Mouse (Mus musculus): ENCODE measurements around the gene Dzip1. TPM values are rescaled to one million over a fixed set of nuclear protein-coding genes. Genes with fewer than 3 reads are reported as not detected.
A peak's percentile ranks its signal among the peaks of the same experiment; 100 is the strongest.

The Dzip1 gene
- polyA plus RNA-seq, 1 experiment from 2014 or later: 31.4 TPM

DNA sequence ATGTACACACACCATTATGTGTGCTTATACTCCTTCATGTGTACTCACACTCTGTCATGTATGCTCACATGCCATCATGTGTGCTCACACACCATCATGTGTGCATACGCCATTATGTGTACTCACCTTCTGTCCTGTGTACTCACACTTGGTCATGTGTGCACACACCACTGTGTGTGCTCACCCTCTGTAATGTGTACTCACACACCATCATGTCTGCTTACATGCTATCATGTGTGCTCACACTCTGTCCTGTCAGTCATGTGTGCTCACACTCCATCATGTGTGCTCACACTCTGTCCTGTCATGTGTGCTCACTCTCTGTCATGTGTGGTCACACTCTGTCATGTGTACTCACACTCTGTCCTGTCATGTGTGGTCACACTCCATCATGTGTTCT lies 85.2 kb downstream of the Dzip1 start:
- 100% methylated on average over 1 of the region's 1 CpGs for WGBS
- H3K27ac ChIP-seq (ENCODE audit: low read depth, low read length): no peak overlapping the region

GRCm38 (mm10) chr14:118839416-118839815 lies 85.8 kb downstream of the Dzip1 start:
- H3K27ac ChIP-seq (ENCODE audit: low read depth, low read length): no peak overlapping the region
- no peak for ATAC-seq (ENCODE audit: insufficient read depth, low FRiP score, low TSS enrichment)
- no peaks in the 10 kb centered on the region for H3K27me3 ChIP-seq (ENCODE audit: control insufficient read depth, insufficient read depth, low read length)
- no peak for DNase-seq (ENCODE audit: low spot score)
- 45% methylated on average over 5 of the region's 5 CpGs for WGBS
- no peaks in the 10 kb centered on the region for H3K36me3 ChIP-seq (ENCODE audit: control insufficient read depth, insufficient read depth, low read length)
- H3K9ac ChIP-seq (ENCODE audit: low read length): no peak overlapping the region
- no peaks in the 10 kb centered on the region for H3K4me1 ChIP-seq (ENCODE audit: control insufficient read depth, insufficient read depth, low read length)
- H3K9me3 ChIP-seq (ENCODE audit: control insufficient read depth, low read length): no peaks in the 10 kb centered on the region
- H3K4me2 ChIP-seq (ENCODE audit: low read depth): no peak overlapping the region
- H3K4me3 ChIP-seq (ENCODE audit: low read depth, low read length): no peak overlapping the region

More for the DNA sequence above, 85.2 kb downstream of the Dzip1 start:
- Histone ChIP-seq H3K4me2 (ENCODE audit: low read depth) (no peak overlapping the region), H3K4me1 (ENCODE audit: control insufficient read depth, insufficient read depth, low read length) (no peaks in the 10 kb centered on the region), H3K9ac (ENCODE audit: low read length) (no peak overlapping the region), H3K9me3 (ENCODE audit: control insufficient read depth, low read length) (no peaks in the 10 kb centered on the region), H3K4me3 (ENCODE audit: low read depth, low read length) (no peak overlapping the region), H3K27me3 (ENCODE audit: control insufficient read depth, insufficient read depth, low read length) (no peaks in the 10 kb centered on the region), H3K36me3 (ENCODE audit: control insufficient read depth, insufficient read depth, low read length) (no peaks in the 10 kb centered on the region)
- ATAC-seq (ENCODE audit: insufficient read depth, low FRiP score, low TSS enrichment) (0 out of 2 replicates have a peak, but pooled peaks have one; percentile 50), DNase-seq (ENCODE audit: low spot score) (no peak)

GRCm38 (mm10) chr14:118838556-118839120 lies 86.6 kb downstream of the Dzip1 start:
- no peak overlapping the region for H3K4me3 ChIP-seq (ENCODE audit: low read depth, low read length)
- WGBS: 78% methylated on average over 8 of the region's 8 CpGs
- H3K4me2 ChIP-seq (ENCODE audit: low read depth): no peak overlapping the region

DNA sequence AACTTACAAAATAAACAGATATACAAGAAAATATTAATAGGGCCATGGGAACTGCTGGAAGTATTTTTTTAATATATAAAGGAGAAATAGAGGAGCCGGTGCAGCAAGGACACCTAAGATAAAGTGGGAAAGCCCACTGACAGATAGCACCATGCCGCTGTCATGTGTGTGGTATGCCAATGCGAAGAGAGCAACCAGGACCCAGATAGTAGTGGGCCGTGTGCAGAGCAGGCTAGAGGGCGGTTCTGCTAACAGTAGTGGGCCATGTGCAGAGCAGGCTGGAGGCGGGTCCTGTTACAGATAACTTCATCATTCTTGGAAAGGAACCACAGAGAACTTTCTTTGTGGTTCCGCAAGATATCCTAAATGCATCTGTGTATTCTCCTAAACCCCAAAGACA lies 88.5 kb downstream of the Dzip1 start:
- ATAC-seq (ENCODE audit: insufficient read depth, low FRiP score, low TSS enrichment): no peak
- 88% methylated on average over 7 of the region's 7 CpGs for WGBS

More at GRCm38 (mm10) chr14:118838556-118839120, 86.6 kb downstream of the Dzip1 start:
- DNase-seq (ENCODE audit: low spot score) (no peak), ATAC-seq (ENCODE audit: insufficient read depth, low FRiP score, low TSS enrichment) (no peak)
- H3K27ac ChIP-seq (ENCODE audit: low read depth, low read length): no peak overlapping the region
- no peaks in the 10 kb centered on the region for H3K9me3 ChIP-seq (ENCODE audit: control insufficient read depth, low read length)
- no peaks in the 10 kb centered on the region for H3K36me3 ChIP-seq (ENCODE audit: control insufficient read depth, insufficient read depth, low read length)
- H3K4me1 ChIP-seq (ENCODE audit: control insufficient read depth, insufficient read depth, low read length): no peaks in the 10 kb centered on the region
- no peaks in the 10 kb centered on the region for H3K27me3 ChIP-seq (ENCODE audit: control insufficient read depth, insufficient read depth, low read length)
- no peak overlapping the region for H3K9ac ChIP-seq (ENCODE audit: low read length)

DNA sequence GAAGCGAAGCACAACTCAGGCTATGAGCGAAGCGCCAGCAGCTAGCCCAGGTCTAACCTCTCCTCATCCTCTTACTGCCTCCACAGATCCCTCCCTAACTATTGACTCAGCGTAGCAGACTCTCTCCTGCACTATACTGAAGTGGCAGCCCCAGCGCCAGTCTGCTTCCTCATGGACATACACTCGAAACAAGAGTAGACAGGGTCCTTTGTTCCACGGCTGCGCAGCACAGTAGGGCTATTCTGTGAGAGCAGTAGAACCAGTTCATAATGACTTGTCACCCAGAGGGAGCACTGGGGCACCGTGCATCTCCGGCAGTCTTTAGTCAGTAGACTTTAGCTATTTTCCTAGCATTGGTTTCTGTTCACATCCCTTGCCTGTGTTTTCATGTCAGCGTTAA lies 89.1 kb downstream of the Dzip1 start:
- H3K4me3 ChIP-seq (ENCODE audit: low read depth, low read length): no peak overlapping the region
- H3K9ac ChIP-seq (ENCODE audit: low read length): no peak overlapping the region
- no peak for ATAC-seq (ENCODE audit: insufficient read depth, low FRiP score, low TSS enrichment)
- 77% methylated on average over 11 of the region's 11 CpGs for WGBS
- no peaks in the 10 kb centered on the region for H3K36me3 ChIP-seq (ENCODE audit: control insufficient read depth, insufficient read depth, low read length)
- no peak overlapping the region for H3K4me2 ChIP-seq (ENCODE audit: low read depth)
- no peaks in the 10 kb centered on the region for H3K27me3 ChIP-seq (ENCODE audit: control insufficient read depth, insufficient read depth, low read length)
- H3K27ac ChIP-seq (ENCODE audit: low read depth, low read length): no peak overlapping the region
- DNase-seq (ENCODE audit: low spot score): no peak
- no peaks in the 10 kb centered on the region for H3K4me1 ChIP-seq (ENCODE audit: control insufficient read depth, insufficient read depth, low read length)
- no peaks in the 10 kb centered on the region for H3K9me3 ChIP-seq (ENCODE audit: control insufficient read depth, low read length)

More for the DNA sequence above, 88.5 kb downstream of the Dzip1 start:
- Histone ChIP-seq H3K4me3 (ENCODE audit: low read depth, low read length) (no peak overlapping the region), H3K4me1 (ENCODE audit: control insufficient read depth, insufficient read depth, low read length) (no peaks in the 10 kb centered on the region), H3K27me3 (ENCODE audit: control insufficient read depth, insufficient read depth, low read length) (no peaks in the 10 kb centered on the region), H3K9ac (ENCODE audit: low read length) (no peak overlapping the region), H3K9me3 (ENCODE audit: control insufficient read depth, low read length) (no peaks in the 10 kb centered on the region), H3K27ac (ENCODE audit: low read depth, low read length) (no peak overlapping the region), H3K36me3 (ENCODE audit: control insufficient read depth, insufficient read depth, low read length) (no peaks in the 10 kb centered on the region), H3K4me2 (ENCODE audit: low read depth) (no peak overlapping the region)
- DNase-seq (ENCODE audit: low spot score): no peak

GRCm38 (mm10) chr14:118834313-118834712 lies 90.9 kb downstream of the Dzip1 start:
- Histone ChIP-seq H3K4me2 (ENCODE audit: low read depth) (no peak overlapping the region), H3K9me3 (ENCODE audit: control insufficient read depth, low read length) (no peaks in the 10 kb centered on the region), H3K4me3 (ENCODE audit: low read depth, low read length) (no peak overlapping the region), H3K27me3 (ENCODE audit: control insufficient read depth, insufficient read depth, low read length) (no peaks in the 10 kb centered on the region), H3K27ac (ENCODE audit: low read depth, low read length) (no peak overlapping the region), H3K36me3 (ENCODE audit: control insufficient read depth, insufficient read depth, low read length) (no peaks in the 10 kb centered on the region), H3K9ac (ENCODE audit: low read length) (no peak overlapping the region), H3K4me1 (ENCODE audit: control insufficient read depth, insufficient read depth, low read length) (no peaks in the 10 kb centered on the region)
- no peak for ATAC-seq (ENCODE audit: insufficient read depth, low FRiP score, low TSS enrichment)
- WGBS: 13% methylated on average over 7 of the region's 7 CpGs
- DNase-seq (ENCODE audit: low spot score): no peak

- Histone ChIP-seq H3K4me3 (ENCODE audit: low read depth, low read length) (no peak overlapping the region), H3K4me1 (ENCODE audit: control insufficient read depth, insufficient read depth, low read length) (no peaks in the 10 kb centered on the region), H3K36me3 (ENCODE audit: control insufficient read depth, insufficient read depth, low read length) (no peaks in the 10 kb centered on the region), H3K4me2 (ENCODE audit: low read depth) (no peak overlapping the region), H3K9me3 (ENCODE audit: control insufficient read depth, low read length) (no peaks in the 10 kb centered on the region), H3K9ac (ENCODE audit: low read length) (no peak overlapping the region), H3K27ac (ENCODE audit: low read depth, low read length) (no peak overlapping the region), H3K27me3 (ENCODE audit: control insufficient read depth, insufficient read depth, low read length) (no peaks in the 10 kb centered on the region)
- WGBS: 90% methylated on average over 6 of the region's 6 CpGs
- no peak for DNase-seq (ENCODE audit: low spot score)
- ATAC-seq (ENCODE audit: insufficient read depth, low FRiP score, low TSS enrichment): no peak
Measured at GRCm38 (mm10) chr14:118833241-118833640, 92.0 kb downstream of the Dzip1 start.

- Histone ChIP-seq H3K27ac (ENCODE audit: low read depth, low read length) (no peak overlapping the region), H3K4me3 (ENCODE audit: low read depth, low read length) (no peak overlapping the region), H3K4me1 (ENCODE audit: control insufficient read depth, insufficient read depth, low read length) (no peaks in the 10 kb centered on the region), H3K4me2 (ENCODE audit: low read depth) (no peak overlapping the region), H3K27me3 (ENCODE audit: control insufficient read depth, insufficient read depth, low read length) (no peaks in the 10 kb centered on the region), H3K36me3 (ENCODE audit: control insufficient read depth, insufficient read depth, low read length) (no peaks in the 10 kb centered on the region), H3K9me3 (ENCODE audit: control insufficient read depth, low read length) (no peaks in the 10 kb centered on the region), H3K9ac (ENCODE audit: low read length) (no peak overlapping the region)
- DNase-seq (ENCODE audit: low spot score): no peak
- WGBS: 72% methylated on average over 4 of the region's 4 CpGs
- ATAC-seq (ENCODE audit: insufficient read depth, low FRiP score, low TSS enrichment): no peak
Measured at GRCm38 (mm10) chr14:118831597-118831996, 93.7 kb downstream of the Dzip1 start.

GRCm38 (mm10) chr14:118829331-118830095 lies 95.7 kb downstream of the Dzip1 start:
- H3K4me2 ChIP-seq (ENCODE audit: low read depth): no peak overlapping the region
- 88% methylated on average over 11 of the region's 11 CpGs for WGBS
- no peak overlapping the region for H3K4me3 ChIP-seq (ENCODE audit: low read depth, low read length)
- no peaks in the 10 kb centered on the region for H3K36me3 ChIP-seq (ENCODE audit: control insufficient read depth, insufficient read depth, low read length)
- H3K9me3 ChIP-seq (ENCODE audit: control insufficient read depth, low read length): no peaks in the 10 kb centered on the region
- no peaks in the 10 kb centered on the region for H3K4me1 ChIP-seq (ENCODE audit: control insufficient read depth, insufficient read depth, low read length)
- no peak overlapping the region for H3K27ac ChIP-seq (ENCODE audit: low read depth, low read length)
- no peak overlapping the region for H3K9ac ChIP-seq (ENCODE audit: low read length)
- DNase-seq (ENCODE audit: low spot score) (no peak), ATAC-seq (ENCODE audit: insufficient read depth, low FRiP score, low TSS enrichment) (no peak)
- no peaks in the 10 kb centered on the region for H3K27me3 ChIP-seq (ENCODE audit: control insufficient read depth, insufficient read depth, low read length)
